Mouse (Mus musculus): ENCODE data around the gene Dync2h1. TPM values are rescaled to one million over a fixed set of nuclear protein-coding genes. Genes with fewer than 3 reads are reported as not detected.

The Dync2h1 gene
- total RNA-seq, 2 experiments from 2014 or later = 3.1 to 3.2 TPM

Other genes starting within 250 kb of the Dync2h1 start
- gene Dcun1d5, start 74 bp upstream of the Dync2h1 start, total RNA-seq (2015) = 78.9 and 80.8 TPM in 2 replicates
- gene Dcun1d5, start 74 bp upstream of the Dync2h1 start, total RNA-seq (2017) = 69.1 and 70.8 TPM in 2 replicates
- gene Mmp13, start 88.1 kb upstream of the Dync2h1 start, total RNA-seq (2015) = 0.36 and 0.39 TPM in 2 replicates
- gene Mmp13, start 88.1 kb upstream of the Dync2h1 start, total RNA-seq (2017) = 0.08 and 0.48 TPM in 2 replicates
- not detected in 2 replicates for gene Mmp12, start 159.9 kb upstream of the Dync2h1 start, total RNA-seq (2015)
- 0.07 TPM in 1 of 2 replicates, not detected in the other for gene Mmp12, start 159.9 kb upstream of the Dync2h1 start, total RNA-seq (2017)
- gene Mmp1b, start 203.6 kb upstream of the Dync2h1 start, total RNA-seq (2015) = not detected in 2 replicates
- gene Mmp1b, start 203.6 kb upstream of the Dync2h1 start, total RNA-seq (2017) = not detected in 2 replicates